Mouse (Mus musculus): ENCODE data around the gene Baiap2l2.

Gene Baiap2l2

DNA sequence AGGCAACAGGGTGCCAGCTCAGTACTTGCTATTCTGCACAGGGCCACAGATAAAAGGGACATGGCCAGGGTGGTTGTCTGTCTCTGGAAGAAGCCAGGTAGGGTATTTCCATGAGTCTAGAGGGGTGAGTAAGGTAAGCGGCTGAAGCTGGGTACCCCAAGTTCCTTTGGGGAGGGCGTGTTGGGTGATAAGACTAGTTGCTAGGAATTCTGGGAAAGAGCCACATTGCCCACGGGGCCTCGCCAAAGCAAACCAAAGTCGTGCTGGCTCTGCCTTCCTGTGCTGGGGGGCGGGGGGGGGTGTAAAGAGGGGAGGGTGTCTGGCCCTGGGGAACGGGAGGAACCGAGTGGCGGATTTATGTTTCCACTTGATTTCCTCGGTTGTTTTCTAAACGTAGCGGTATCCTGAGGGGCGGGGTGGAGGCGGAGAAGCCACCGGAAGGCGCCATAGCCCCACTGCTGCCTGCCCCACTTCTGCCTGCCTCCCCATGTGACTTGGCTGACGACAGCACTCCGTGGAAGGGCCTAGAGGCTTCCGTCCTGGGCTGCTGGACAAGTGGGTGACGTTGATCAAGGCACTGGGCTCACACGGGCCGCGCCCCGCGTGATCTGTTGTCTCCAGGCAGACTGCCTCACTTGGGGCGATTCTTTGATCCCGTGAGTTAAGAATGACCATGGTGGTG, 76.4 kb downstream of the Baiap2l2 start:
- DNase-seq: no peak

DNA sequence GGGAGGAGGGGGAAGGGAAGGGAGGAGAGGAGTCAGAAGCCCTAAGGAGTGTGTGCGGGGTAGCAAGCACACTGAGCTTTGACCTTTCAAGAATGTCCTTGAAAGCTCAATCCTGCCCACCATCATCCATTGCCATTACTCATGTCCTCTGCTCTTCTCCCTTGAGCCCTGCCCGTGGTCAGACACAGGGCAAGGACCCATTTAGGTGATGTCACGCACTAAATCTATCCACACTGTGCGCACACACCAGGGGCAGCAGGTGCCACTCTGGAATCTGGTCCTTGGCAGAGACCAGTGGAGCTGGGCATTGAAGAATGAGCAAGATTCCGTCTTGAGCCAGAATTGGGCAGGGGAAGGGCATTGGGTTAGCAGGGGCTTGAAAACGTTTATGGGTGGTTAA, 77.1 kb downstream of the Baiap2l2 start:
- no peak for DNase-seq
